Mouse (Mus musculus) A20 (cell line): Measurements from ENCODE around the gene Sox13.

Experiments used
- DNase-seq: peaks from one replicate; pipeline ENCODE4 v3.0.0-alpha.2; 2011; ENCODE audit warnings: low read depth, low spot score

Sox13 gene

DNA sequence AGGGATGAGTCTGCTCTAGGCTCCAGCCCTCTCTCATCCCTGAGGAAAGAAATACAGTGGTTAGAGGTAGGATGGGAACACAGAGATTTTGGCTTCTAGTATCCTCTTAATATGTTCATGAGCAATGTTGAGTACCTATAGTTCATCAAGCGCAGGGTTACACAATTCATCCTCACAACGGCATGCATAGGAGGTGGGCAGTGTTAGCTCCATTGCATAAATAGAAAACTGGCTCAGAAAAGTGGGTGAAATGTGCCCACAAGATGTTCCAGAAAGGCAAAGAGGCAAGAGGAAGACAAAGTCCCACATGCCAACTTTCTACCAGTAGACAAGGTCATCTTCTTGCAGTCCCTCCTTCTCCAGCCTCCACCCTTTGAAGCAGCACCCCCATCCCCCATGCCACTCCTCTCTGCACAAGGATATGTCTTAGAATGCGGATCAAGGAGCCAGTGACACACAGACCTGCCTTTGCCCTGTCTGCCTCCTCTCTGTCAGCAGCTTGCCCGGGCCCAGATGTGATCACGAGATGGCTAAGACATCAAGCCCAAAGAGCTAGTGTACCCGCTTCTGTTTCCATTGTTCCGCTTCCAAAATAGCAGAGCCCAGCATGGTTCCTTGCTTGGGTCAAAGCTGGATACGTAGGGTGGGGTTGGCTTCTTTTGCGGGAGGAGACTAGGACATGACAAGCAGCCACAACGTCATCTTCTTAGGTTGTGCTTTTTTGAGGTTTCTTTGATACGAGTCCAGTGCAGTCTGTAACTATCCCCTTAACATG is 91.3 kb downstream of the Sox13 start:
- no peak for DNase-seq
